Mouse (Mus musculus) kidney, adult 10 weeks (tissue): Measurements from ENCODE around the gene Foxo1. TPM values are rescaled to one million over a fixed set of nuclear protein-coding genes. Genes with fewer than 3 reads are reported as not detected.

Source experiments
- polyA plus RNA-seq: library from polyadenylated mRNA; stranded (reverse); fragments of 350-450 nt; fragmentation: Illumina TruSeq; extraction: RNeasy Lipid Tissue Mini Kit (QIAGEN cat#74804); gene quantifications from one replicate; pipeline ENCODE4 v1.2.3, GENCODE M21; 2014; ENCODE audit warnings: low read depth, low replicate concordance

The Foxo1 gene
- 26.8 TPM for polyA plus RNA-seq

DNA sequence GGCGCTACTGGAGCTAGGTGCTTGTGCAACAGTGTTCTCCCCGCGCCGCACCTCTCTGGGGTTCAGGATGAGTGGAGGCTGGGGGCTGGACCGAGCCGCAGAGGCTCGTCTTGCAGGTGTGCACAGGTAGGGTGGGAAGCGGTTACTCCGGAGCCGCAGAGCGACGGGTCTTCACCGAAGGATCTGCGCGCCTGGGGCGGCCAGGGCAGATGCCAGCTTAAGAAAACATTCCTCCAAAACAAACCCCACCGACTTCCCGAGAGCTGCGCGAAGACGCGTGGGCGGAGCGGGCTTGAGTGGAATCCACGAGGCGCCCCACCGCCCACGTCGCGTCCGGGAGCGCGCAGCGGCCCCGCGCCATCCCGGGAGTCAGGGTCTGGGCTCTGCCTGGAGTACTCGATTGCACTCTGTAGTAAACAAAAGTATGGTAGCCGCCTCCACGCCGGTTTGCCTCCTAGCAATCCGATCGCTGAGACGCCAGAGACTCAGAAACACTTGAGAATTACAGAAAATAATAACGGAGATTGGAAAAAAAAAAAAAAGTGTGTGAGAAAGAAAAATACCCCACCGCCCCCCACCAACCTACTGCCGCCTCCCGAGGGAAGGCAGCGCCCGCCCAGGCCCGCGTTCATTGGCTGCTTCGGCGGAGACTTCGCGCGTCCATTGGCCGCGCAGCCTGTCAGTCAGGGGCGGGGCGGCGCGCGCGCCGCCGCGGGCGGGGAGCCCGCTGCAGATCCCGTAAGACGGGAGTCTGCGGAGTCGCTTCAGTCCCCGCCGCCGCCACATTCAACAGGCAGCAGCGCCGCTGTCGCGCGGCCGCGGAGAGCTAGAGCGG is at the start of gene Foxo1:
Foxo1 (plus strand) TSS at position 685 of the 835 bp plus-strand sequence.

Other genes starting within 250 kb of the Foxo1 start
- 1.9 TPM for gene Maml3, start 163.3 kb upstream of the Foxo1 start, polyA plus RNA-seq